Mouse (Mus musculus) neural tube, embryonic 14.5 days (tissue): Measurements from ENCODE around the gene Tmem52. TPM values are rescaled to one million over a fixed set of nuclear protein-coding genes. Genes with fewer than 3 reads are reported as not detected.

Experiments used
- ATAC-seq: fragments of 200-750 bp; cut with Nextera tagmentation; 2 replicates; pipeline ENCODE4 v1.8.0; 2017; ENCODE audit warnings: low read depth, mild to moderate bottlenecking, moderate TSS enrichment, moderate library complexity
- H3K27ac ChIP-seq: fragments of 300-500 bp; sonication (generic); 2 replicates; pipeline ENCODE4 v1.5.1; 2014; ENCODE audit warnings: low read depth, mild to moderate bottlenecking, control low read depth, low read length, moderate library complexity, mixed read lengths
- H3K27me3 ChIP-seq: fragments of 300-500 bp; sonication (generic); 2 replicates; pipeline ENCODE4 v1.6.1; 2014; ENCODE audit warnings: low read length; ENCODE audit not compliant: control insufficient read depth, insufficient read depth
- H3K36me3 ChIP-seq: fragments of 300-500 bp; sonication (generic); 2 replicates; pipeline ENCODE4 v1.6.1; 2014; ENCODE audit warnings: low read length, mixed read lengths; ENCODE audit not compliant: control insufficient read depth, insufficient read depth
- H3K4me1 ChIP-seq: fragments of 300-500 bp; sonication (generic); 2 replicates; pipeline ENCODE4 v1.6.1; 2014; ENCODE audit warnings: low read length; ENCODE audit not compliant: control insufficient read depth, insufficient read depth
- H3K4me2 ChIP-seq: fragments of 300-500 bp; sonication (generic); 2 replicates; pipeline ENCODE4 v1.6.1; 2014; ENCODE audit warnings: mild to moderate bottlenecking, low read depth, low read length, control low read depth
- H3K4me3 ChIP-seq: fragments of 300-500 bp; sonication (generic); 2 replicates; pipeline ENCODE4 v1.5.1; 2014; ENCODE audit warnings: low read depth, low read length, control low read depth, mixed read lengths
- H3K9ac ChIP-seq: fragments of 300-500 bp; sonication (generic); replicated peaks from 2 replicates; pipeline ENCODE4 v1.6.1; 2014; ENCODE audit warnings: low read depth, mild to moderate bottlenecking, control low read depth, low read length, mixed read lengths
- H3K9me3 ChIP-seq: fragments of 300-500 bp; sonication (generic); 2 replicates; pipeline ENCODE4 v1.6.1; 2016; ENCODE audit warnings: low read length; ENCODE audit not compliant: control insufficient read depth
- WGBS: fragments of 180-500 bp; shearing (Covaris S2); extraction: QIAGEN DNeasy Blood & Tissue Kit; methylation state at CpG from one replicate; pipeline ENCODE4 v1.1.7; 2014; 5-methylcytosine and 5-hydroxymethylcytosine counted together
- polyA plus RNA-seq: library from polyadenylated mRNA; unstranded; fragments of >200 nt; fragmentation: Nextera tagmentation; extraction: Ambion mirVana; gene quantifications from 2 replicates; pipeline ENCODE4 v1.2.1, GENCODE M21; 2014

Tmem52 gene
- polyA plus RNA-seq, 1 experiment from 2014 or later: not detected

- Histone ChIP-seq H3K4me2 (no peak overlapping the region), H3K36me3 (peaks cover 3% of the 10 kb centered on the region), H3K4me1 (no peaks in the 10 kb centered on the region), H3K27ac (no peak overlapping the region), H3K4me3 (no peak overlapping the region), H3K9me3 (no peaks in the 10 kb centered on the region), H3K27me3 (no peaks in the 10 kb centered on the region), H3K9ac (no peak overlapping the region)
- 88% methylated on average over 7 of the region's 7 CpGs for WGBS
- ATAC-seq: no peak
Measured at GRCm38 (mm10) chr4:155517948-155518517, 49.1 kb downstream of the Tmem52 start.

Other genes with a start within 250 kb of the Tmem52 start
- 16.8 and 17.7 TPM in 2 replicates for gene Ski, start 246.5 kb upstream of the Tmem52 start, polyA plus RNA-seq
- gene Faap20, start 219.3 kb upstream of the Tmem52 start, polyA plus RNA-seq: 70.8 and 71.5 TPM in 2 replicates
- 82.1 and 83.1 TPM in 2 replicates for gene Prkcz, start 107.8 kb upstream of the Tmem52 start, polyA plus RNA-seq
- gene Gabrd, start 71.0 kb upstream of the Tmem52 start, polyA plus RNA-seq: 0.13 and 0.41 TPM in 2 replicates
- 4.5 and 4.8 TPM in 2 replicates for gene Cfap74, start 59.9 kb upstream of the Tmem52 start, polyA plus RNA-seq
- 1,136 and 1,158 TPM in 2 replicates for gene Gnb1, start 22.2 kb downstream of the Tmem52 start, polyA plus RNA-seq
- 79.1 and 93.0 TPM in 2 replicates for gene Nadk, start 93.3 kb downstream of the Tmem52 start, polyA plus RNA-seq
- gene Slc35e2, start 132.3 kb downstream of the Tmem52 start, polyA plus RNA-seq: 21.0 and 21.4 TPM in 2 replicates
- 46.7 and 54.1 TPM in 2 replicates for gene Cdk11b, start 155.7 kb downstream of the Tmem52 start, polyA plus RNA-seq
- gene Gm10563, start 176.3 kb downstream of the Tmem52 start, polyA plus RNA-seq: not detected in 2 replicates
- gene Mmp23, start 184.3 kb downstream of the Tmem52 start, polyA plus RNA-seq: 1.3 and 6.6 TPM in 2 replicates
- 35.5 and 36.8 TPM in 2 replicates for gene Mib2, start 200.1 kb downstream of the Tmem52 start, polyA plus RNA-seq
- 8.5 and 10.4 TPM in 2 replicates for gene Fndc10, start 225.2 kb downstream of the Tmem52 start, polyA plus RNA-seq
- gene Ssu72, start 235.7 kb downstream of the Tmem52 start, polyA plus RNA-seq: 172 and 179 TPM in 2 replicates